Mouse (Mus musculus) kidney, embryonic 16.5 days (tissue): ENCODE measurements around the gene Lpin3. TPM values are rescaled to one million over a fixed set of nuclear protein-coding genes. Genes with fewer than 3 reads are reported as not detected.

ENCODE experiments used
- ATAC-seq: fragments of 200-750 bp; cut with Nextera tagmentation; 2 replicates; pipeline ENCODE4 v1.8.0; 2017; ENCODE audit warnings: moderate TSS enrichment; ENCODE audit not compliant: low FRiP score, low TSS enrichment
- H3K27ac ChIP-seq: fragments of 300-500 bp; sonication (generic); 2 replicates; pipeline ENCODE4 v1.5.1; 2014; ENCODE audit warnings: low read length
- H3K27me3 ChIP-seq: fragments of 300-500 bp; sonication (generic); 2 replicates; pipeline ENCODE4 v1.6.1; 2014; ENCODE audit warnings: low read length, control low read depth, mixed read lengths; ENCODE audit not compliant: insufficient read depth
- H3K36me3 ChIP-seq: fragments of 300-500 bp; sonication (generic); 2 replicates; pipeline ENCODE4 v1.6.1; 2014; ENCODE audit warnings: low read length, control low read depth, mixed read lengths; ENCODE audit not compliant: insufficient read depth
- H3K4me1 ChIP-seq: fragments of 300-500 bp; sonication (generic); 2 replicates; pipeline ENCODE4 v1.6.1; 2014; ENCODE audit warnings: low read length, control low read depth, mixed read lengths; ENCODE audit not compliant: insufficient read depth
- H3K4me2 ChIP-seq: fragments of 300-500 bp; sonication (generic); replicated peaks from 2 replicates; pipeline ENCODE4 v1.6.1; 2014; ENCODE audit warnings: low read depth, low read length
- H3K4me3 ChIP-seq: fragments of 300-500 bp; sonication (generic); 2 replicates; pipeline ENCODE4 v1.5.1; 2014; ENCODE audit warnings: mild to moderate bottlenecking, low read length
- H3K9ac ChIP-seq: fragments of 300-500 bp; sonication (generic); replicated peaks from 2 replicates; pipeline ENCODE4 v1.6.1; 2014; ENCODE audit warnings: low read length
- H3K9me3 ChIP-seq: fragments of 300-500 bp; sonication (generic); 2 replicates; pipeline ENCODE4 v1.6.1; 2016; ENCODE audit warnings: low read length, control low read depth
- WGBS: fragments of 180-500 bp; shearing (Covaris S2); extraction: QIAGEN DNeasy Blood & Tissue Kit; methylation state at CpG from one replicate; pipeline ENCODE4 v1.1.7; 2014; 5-methylcytosine and 5-hydroxymethylcytosine counted together
- polyA plus RNA-seq: library from polyadenylated mRNA; unstranded; fragments of >200 nt; fragmentation: Nextera tagmentation; extraction: Ambion mirVana; gene quantifications from 2 replicates; pipeline ENCODE4 v1.2.1, GENCODE M21; 2015

The Lpin3 gene
- polyA plus RNA-seq, 1 experiment from 2014 or later, result 3.5 TPM

GRCm38 (mm10) chr2:160953131-160953873 lies 72.8 kb downstream of the Lpin3 start:
- no peak overlapping the region for H3K9ac ChIP-seq
- H3K9me3 ChIP-seq, result no peaks in the 10 kb centered on the region
- H3K36me3 ChIP-seq, result peaks cover 65% of the 10 kb centered on the region
- no peaks in the 10 kb centered on the region for H3K4me1 ChIP-seq
- no peak for ATAC-seq
- H3K4me2 ChIP-seq, result no peak overlapping the region
- WGBS, result 82% methylated on average over 7 of the region's 7 CpGs
- no peaks in the 10 kb centered on the region for H3K27me3 ChIP-seq
- H3K4me3 ChIP-seq, result no peak overlapping the region
- H3K27ac ChIP-seq, result no peak overlapping the region

GRCm38 (mm10) chr2:160954541-160954940 lies 74.1 kb downstream of the Lpin3 start:
- Histone ChIP-seq H3K9ac (no peak overlapping the region), H3K4me3 (no peak overlapping the region), H3K9me3 (no peaks in the 10 kb centered on the region), H3K27ac (no peak overlapping the region), H3K4me1 (no peaks in the 10 kb centered on the region), H3K4me2 (no peak overlapping the region), H3K36me3 (peaks cover 63% of the 10 kb centered on the region), H3K27me3 (no peaks in the 10 kb centered on the region)
- WGBS, result 87% methylated on average over 3 of the region's 3 CpGs
- ATAC-seq, result no peak

- Histone ChIP-seq H3K36me3 (peaks cover 63% of the 10 kb centered on the region), H3K4me1 (no peaks in the 10 kb centered on the region), H3K4me2 (no peak overlapping the region), H3K27ac (no peak overlapping the region), H3K9me3 (no peaks in the 10 kb centered on the region), H3K27me3 (no peaks in the 10 kb centered on the region), H3K4me3 (no peak overlapping the region), H3K9ac (no peak overlapping the region)
- ATAC-seq, result no peak
- WGBS, result 79% methylated on average over 7 of the region's 7 CpGs
Observed at GRCm38 (mm10) chr2:160955331-160955730, 74.9 kb downstream of the Lpin3 start.

Other genes starting within 250 kb of the Lpin3 start
- gene Top1, start 234.8 kb upstream of the Lpin3 start, polyA plus RNA-seq, result 67.7 and 89.9 TPM in 2 replicates
- gene Plcg1, start 149.4 kb upstream of the Lpin3 start, polyA plus RNA-seq, result 49.9 and 50.6 TPM in 2 replicates
- 15.6 and 17.0 TPM in 2 replicates for gene Zhx3, start 7.7 kb upstream of the Lpin3 start, polyA plus RNA-seq
- gene Emilin3, start 31.7 kb downstream of the Lpin3 start, polyA plus RNA-seq, result 7.7 and 11.5 TPM in 2 replicates
- gene Chd6, start 228.4 kb downstream of the Lpin3 start, polyA plus RNA-seq, result 30.1 and 35.6 TPM in 2 replicates